Mouse (Mus musculus): ENCODE results near the gene Phc3.
"Not testable (repeated sequence)": the region's sequence is repeated elsewhere in the genome, so short reads cannot be mapped to it uniquely, and the experiment has no call there.

Gene Phc3

GRCm38 (mm10) chr3:30876709-30877108, 92.5 kb downstream of the Phc3 start:
- no peak for DNase-seq (ENCODE audit: low spot score in 2 of 2)

- DNase-seq (ENCODE audit: low spot score in 2 of 2), result no peak
Measured at GRCm38 (mm10) chr3:30869995-30870394, 99.2 kb downstream of the Phc3 start.

GRCm38 (mm10) chr3:30868625-30869024, 100.6 kb downstream of the Phc3 start:
- DNase-seq (ENCODE audit: low spot score in 2 of 2), result no peak

- no peak for DNase-seq (ENCODE audit: low spot score in 2 of 2)
Measured at GRCm38 (mm10) chr3:30868176-30868575, 101.0 kb downstream of the Phc3 start.

GRCm38 (mm10) chr3:30864640-30865039, 104.6 kb downstream of the Phc3 start:
- DNase-seq (ENCODE audit: low spot score in 2 of 2), result no peak

- no peak for DNase-seq (ENCODE audit: low spot score in 2 of 2)
Measured at GRCm38 (mm10) chr3:30863712-30864435, 105.3 kb downstream of the Phc3 start.

GRCm38 (mm10) chr3:30860705-30861104, 108.5 kb downstream of the Phc3 start:
- no peak for DNase-seq (ENCODE audit: low spot score in 2 of 2)

- not testable (repeated sequence) for DNase-seq (ENCODE audit: low spot score in 2 of 2)
Measured at GRCm38 (mm10) chr3:30859599-30859998, 109.6 kb downstream of the Phc3 start.

GRCm38 (mm10) chr3:30855604-30856458, 113.4 kb downstream of the Phc3 start, which contains the start of gene Gpr160:
Gene Gpr160 (plus strand): TSS chr3:30855950.
- peak; percentile 43 to 49 for DNase-seq (ENCODE audit: low spot score in 2 of 2)

GRCm38 (mm10) chr3:30853596-30853995, 115.6 kb downstream of the Phc3 start:
- no peak for DNase-seq (ENCODE audit: low spot score in 2 of 2)

DNA sequence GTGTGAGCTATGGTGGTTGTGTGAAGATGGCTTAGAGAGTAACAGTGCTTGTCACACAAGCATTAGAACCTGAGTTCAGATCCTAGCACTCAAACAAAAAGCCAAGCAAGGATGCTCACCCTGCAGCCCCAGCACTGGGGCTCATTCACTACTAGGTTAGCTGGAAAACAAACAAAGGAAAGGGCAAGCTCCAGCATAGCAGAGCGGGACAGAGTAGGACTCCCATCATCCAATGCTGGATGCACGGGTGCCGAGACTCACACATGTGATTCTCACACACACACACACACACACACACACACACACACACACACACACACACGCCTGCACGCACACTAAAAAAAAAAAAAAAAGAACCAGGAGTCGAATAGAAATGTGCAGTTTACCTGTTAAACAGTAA, 117.8 kb downstream of the Phc3 start:
- DNase-seq (ENCODE audit: low spot score in 2 of 2), result no peak

All from frontal cortex, postnatal 25 days (tissue).